Mouse (Mus musculus): ENCODE data around the gene Wdcp. TPM values are rescaled to one million over a fixed set of nuclear protein-coding genes. Genes with fewer than 3 reads are reported as not detected.
"Not testable (repeated sequence)": the region's sequence is repeated elsewhere in the genome, so short reads cannot be mapped to it uniquely, and the experiment has no call there.

Gene Wdcp
- polyA plus RNA-seq, 1 experiment = 7.7 TPM

DNA sequence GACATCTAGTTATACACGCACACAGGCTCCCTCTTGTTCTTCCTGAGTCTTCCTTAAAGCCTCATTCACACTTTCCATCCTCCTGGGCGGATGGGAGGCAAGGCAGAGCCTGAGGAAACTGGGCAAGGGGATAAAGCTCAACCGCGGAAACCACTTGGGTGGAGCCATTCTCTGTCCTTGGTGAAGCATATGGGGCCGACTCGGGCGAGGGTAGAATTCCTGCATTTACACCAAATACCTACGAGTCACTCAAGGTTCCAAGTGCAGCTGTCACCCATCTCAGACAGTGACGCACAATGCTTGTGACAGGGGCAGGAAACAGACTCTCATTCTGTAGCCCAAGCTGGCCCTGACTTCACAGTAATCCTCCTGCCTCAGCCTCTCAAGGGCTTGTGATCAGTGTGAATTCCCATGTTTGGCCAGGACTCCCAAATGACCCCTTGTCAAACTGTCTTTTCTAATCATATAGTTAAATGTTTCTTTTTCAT is 35.2 kb downstream of the Wdcp start:
- Histone ChIP-seq H3K4me3 (ENCODE audit: insufficient read depth, low read depth, low read length) (no peak overlapping the region), H3K4me1 (ENCODE audit: control insufficient read depth, insufficient read depth, low read length) (0 out of 2 replicates have a peak, but pooled peaks cover 3% of the 10 kb centered on the region), H3K27me3 (replicated peaks; ENCODE audit: control insufficient read depth, insufficient read depth, low read length) (no peaks in the 10 kb centered on the region), H3K36me3 (ENCODE audit: control insufficient read depth, insufficient read depth, low read length) (peaks cover 5% of the 10 kb centered on the region), H3K27ac (ENCODE audit: insufficient read depth, low read depth, low read length) (no peak overlapping the region)
- TF ChIP-seq CTCF (conservative IDR thresholded peaks at IDR 0.05; ENCODE audit: insufficient read depth, insufficient read length, low read depth, low read length) (no peak), POLR2A (IDR thresholded peaks at IDR 0.05; ENCODE audit: low read depth, low read length) (no peak)
- 90% methylated on average over 9 of the region's 9 CpGs for WGBS
- DNase-seq = no peak

DNA sequence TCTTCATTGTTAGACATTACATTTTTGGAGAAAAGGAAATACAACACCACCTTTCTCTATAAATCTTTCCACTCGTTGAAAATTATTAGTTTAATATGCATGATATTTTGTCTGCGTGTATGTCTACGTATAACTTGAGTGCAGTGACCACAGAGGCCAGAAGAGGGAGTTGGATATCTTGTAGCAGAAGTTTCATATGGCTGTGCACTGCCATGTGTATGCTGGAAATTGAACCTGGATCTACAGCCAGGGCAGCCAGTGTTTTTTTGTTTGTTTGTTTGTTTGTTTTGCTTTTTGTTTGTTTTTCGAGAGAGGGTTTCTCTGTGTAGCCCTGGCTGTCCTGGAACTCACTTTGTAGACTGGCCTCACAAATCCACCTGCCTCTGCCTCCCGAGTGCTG is 35.9 kb downstream of the Wdcp start:
- Histone ChIP-seq H3K4me3 (ENCODE audit: insufficient read depth, low read depth, low read length) (no peak overlapping the region), H3K36me3 (ENCODE audit: control insufficient read depth, insufficient read depth, low read length) (peaks cover 5% of the 10 kb centered on the region), H3K27ac (ENCODE audit: insufficient read depth, low read depth, low read length) (no peak overlapping the region), H3K27me3 (replicated peaks; ENCODE audit: control insufficient read depth, insufficient read depth, low read length) (no peaks in the 10 kb centered on the region), H3K4me1 (ENCODE audit: control insufficient read depth, insufficient read depth, low read length) (0 out of 2 replicates have a peak, but pooled peaks cover 3% of the 10 kb centered on the region)
- TF ChIP-seq POLR2A (IDR thresholded peaks at IDR 0.05; ENCODE audit: low read depth, low read length) (no peak), CTCF (conservative IDR thresholded peaks at IDR 0.05; ENCODE audit: insufficient read depth, insufficient read length, low read depth, low read length) (no peak)
- peak; percentile 49 for DNase-seq
- 92% methylated on average over 5 of the region's 5 CpGs for WGBS

DNA sequence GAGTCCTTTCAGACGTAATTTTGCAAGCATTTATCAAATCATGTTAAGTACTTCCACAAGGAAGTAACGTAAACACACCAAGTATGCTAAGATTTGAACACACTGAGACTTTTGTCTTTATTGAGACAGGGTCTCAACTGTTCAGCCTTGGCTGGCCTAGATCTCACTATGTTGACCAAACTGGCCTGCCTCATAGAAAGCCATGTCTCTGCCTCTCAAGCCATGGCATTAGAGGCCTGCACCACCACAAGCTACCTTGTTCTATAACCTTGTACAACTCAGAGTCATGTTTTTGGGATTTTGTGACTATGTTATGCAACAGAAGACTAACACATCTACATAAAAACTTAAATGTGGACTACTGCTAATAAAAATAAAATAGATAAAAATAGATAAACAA is 39.0 kb downstream of the Wdcp start:
- Histone ChIP-seq H3K27ac (ENCODE audit: insufficient read depth, low read depth, low read length) (no peak overlapping the region), H3K4me3 (ENCODE audit: insufficient read depth, low read depth, low read length) (no peak overlapping the region), H3K36me3 (ENCODE audit: control insufficient read depth, insufficient read depth, low read length) (peaks cover 5% of the 10 kb centered on the region), H3K27me3 (replicated peaks; ENCODE audit: control insufficient read depth, insufficient read depth, low read length) (no peaks in the 10 kb centered on the region), H3K4me1 (ENCODE audit: control insufficient read depth, insufficient read depth, low read length) (no peaks in the 10 kb centered on the region)
- no peak for DNase-seq
- 94% methylated on average over 2 of the region's 2 CpGs for WGBS
- no peak for TF ChIP-seq CTCF (conservative IDR thresholded peaks at IDR 0.05; ENCODE audit: insufficient read depth, insufficient read length, low read depth, low read length)

DNA sequence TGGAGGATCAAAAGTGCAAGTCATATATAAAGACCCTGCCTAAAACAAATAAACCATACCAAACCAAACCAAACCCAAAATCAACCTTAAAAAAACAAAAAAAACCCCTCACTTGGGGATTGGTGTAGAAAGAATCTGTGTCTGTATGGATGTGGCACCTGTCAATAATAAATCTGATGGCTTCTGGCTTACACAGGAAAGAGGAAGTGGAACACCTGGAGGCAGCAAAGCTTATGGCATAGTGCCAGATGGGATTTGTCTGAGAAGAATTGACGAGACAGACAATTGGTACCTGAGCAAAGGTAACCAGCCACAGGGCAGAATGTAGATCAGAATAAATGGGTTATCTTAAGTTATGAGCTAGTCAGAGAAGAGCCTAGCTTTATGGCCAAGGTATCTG is 42.0 kb downstream of the Wdcp start:
- DNase-seq = no peak
- Histone ChIP-seq H3K4me3 (ENCODE audit: insufficient read depth, low read depth, low read length) (no peak overlapping the region), H3K4me1 (ENCODE audit: control insufficient read depth, insufficient read depth, low read length) (no peaks in the 10 kb centered on the region), H3K27ac (ENCODE audit: insufficient read depth, low read depth, low read length) (no peak overlapping the region), H3K36me3 (ENCODE audit: control insufficient read depth, insufficient read depth, low read length) (peaks cover 7% of the 10 kb centered on the region), H3K27me3 (replicated peaks; ENCODE audit: control insufficient read depth, insufficient read depth, low read length) (no peaks in the 10 kb centered on the region)
- TF ChIP-seq POLR2A (IDR thresholded peaks at IDR 0.05; ENCODE audit: low read depth, low read length) (no peak), CTCF (conservative IDR thresholded peaks at IDR 0.05; ENCODE audit: insufficient read depth, insufficient read length, low read depth, low read length) (no peak)
- WGBS = 30% methylated on average over 1 of the region's 1 CpGs

DNA sequence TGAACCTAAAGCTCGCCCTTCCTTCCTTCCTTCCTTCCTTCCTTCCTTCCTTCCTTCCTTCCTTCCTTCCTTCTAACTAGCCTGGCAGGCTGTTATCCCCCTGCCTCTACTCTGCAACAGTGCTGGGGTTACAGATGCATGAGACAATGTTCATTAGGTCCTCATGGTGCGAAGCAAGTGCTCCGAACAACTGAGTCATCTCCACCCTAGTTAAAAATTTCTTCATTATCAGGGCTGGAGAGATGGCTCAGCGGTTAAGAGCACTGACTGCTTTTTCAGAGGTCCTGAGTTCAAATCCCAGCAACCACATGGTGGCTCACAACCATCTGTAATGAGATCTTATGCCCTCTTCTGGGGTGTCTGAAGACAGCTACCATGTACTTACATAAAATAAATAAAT is 43.5 kb downstream of the Wdcp start:
- H3K4me3 ChIP-seq (ENCODE audit: insufficient read depth, low read depth, low read length); H3K27me3 ChIP-seq (replicated peaks; ENCODE audit: control insufficient read depth, insufficient read depth, low read length); H3K36me3 ChIP-seq (ENCODE audit: control insufficient read depth, insufficient read depth, low read length); H3K27ac ChIP-seq (ENCODE audit: insufficient read depth, low read depth, low read length); H3K4me1 ChIP-seq (ENCODE audit: control insufficient read depth, insufficient read depth, low read length); DNase-seq: not testable (repeated sequence)
- 98% methylated on average over 4 of the region's 4 CpGs for WGBS

DNA sequence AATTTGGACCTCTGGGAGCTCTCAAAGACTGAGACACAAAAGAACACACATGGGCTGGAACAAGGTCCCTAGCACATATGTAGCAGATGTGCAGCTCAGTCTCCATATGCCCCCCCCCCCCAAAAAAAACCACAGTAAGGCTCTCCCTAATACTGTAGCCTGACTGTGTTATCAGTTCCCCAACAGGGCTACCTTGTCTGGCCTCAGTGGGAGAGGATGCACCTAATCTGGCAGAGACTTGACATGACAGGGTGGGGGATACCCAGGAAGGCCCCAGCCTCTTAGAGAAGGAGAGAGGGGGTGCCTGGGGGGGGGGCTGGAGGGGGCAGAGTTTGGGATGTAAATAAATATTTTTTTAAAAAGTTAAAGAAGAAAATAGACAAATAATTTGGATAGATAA is 45.6 kb downstream of the Wdcp start:
- DNase-seq = no peak
- Histone ChIP-seq H3K27me3 (replicated peaks; ENCODE audit: control insufficient read depth, insufficient read depth, low read length) (no peaks in the 10 kb centered on the region), H3K27ac (ENCODE audit: insufficient read depth, low read depth, low read length) (no peak overlapping the region), H3K4me1 (ENCODE audit: control insufficient read depth, insufficient read depth, low read length) (no peaks in the 10 kb centered on the region), H3K36me3 (ENCODE audit: control insufficient read depth, insufficient read depth, low read length) (peaks cover 8% of the 10 kb centered on the region), H3K4me3 (ENCODE audit: insufficient read depth, low read depth, low read length) (no peak overlapping the region)
- TF ChIP-seq POLR2A (IDR thresholded peaks at IDR 0.05; ENCODE audit: low read depth, low read length) = no peak

DNA sequence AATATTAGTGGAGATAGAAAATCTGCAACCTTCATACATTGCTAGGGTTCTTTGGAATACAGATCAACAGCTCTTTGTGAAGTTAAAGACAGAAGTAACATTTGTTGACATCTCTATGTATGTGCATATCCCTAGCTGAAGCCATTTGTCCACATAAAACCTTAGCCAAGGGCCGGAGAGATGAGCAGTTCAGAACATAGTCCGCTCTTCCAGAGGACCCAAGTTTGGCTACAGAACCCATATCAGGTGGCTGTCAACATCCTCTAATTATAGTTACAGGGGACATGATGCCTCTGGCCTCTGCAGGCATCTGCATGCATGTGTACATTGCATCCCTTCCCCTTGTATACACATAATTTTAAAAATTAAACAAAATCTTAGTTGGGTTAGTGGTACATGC is 46.1 kb downstream of the Wdcp start:
- no peak for DNase-seq
- WGBS = 96% methylated on average over 2 of the region's 2 CpGs
- H3K27me3 ChIP-seq (replicated peaks; ENCODE audit: control insufficient read depth, insufficient read depth, low read length) = no peaks in the 10 kb centered on the region
- no peaks in the 10 kb centered on the region for H3K4me1 ChIP-seq (ENCODE audit: control insufficient read depth, insufficient read depth, low read length)
- peaks cover 8% of the 10 kb centered on the region for H3K36me3 ChIP-seq (ENCODE audit: control insufficient read depth, insufficient read depth, low read length)
- TF ChIP-seq CTCF (conservative IDR thresholded peaks at IDR 0.05; ENCODE audit: insufficient read depth, insufficient read length, low read depth, low read length) (no peak), POLR2A (IDR thresholded peaks at IDR 0.05; ENCODE audit: low read depth, low read length) (no peak)
- no peak overlapping the region for H3K4me3 ChIP-seq (ENCODE audit: insufficient read depth, low read depth, low read length)
- no peak overlapping the region for H3K27ac ChIP-seq (ENCODE audit: insufficient read depth, low read depth, low read length)

DNA sequence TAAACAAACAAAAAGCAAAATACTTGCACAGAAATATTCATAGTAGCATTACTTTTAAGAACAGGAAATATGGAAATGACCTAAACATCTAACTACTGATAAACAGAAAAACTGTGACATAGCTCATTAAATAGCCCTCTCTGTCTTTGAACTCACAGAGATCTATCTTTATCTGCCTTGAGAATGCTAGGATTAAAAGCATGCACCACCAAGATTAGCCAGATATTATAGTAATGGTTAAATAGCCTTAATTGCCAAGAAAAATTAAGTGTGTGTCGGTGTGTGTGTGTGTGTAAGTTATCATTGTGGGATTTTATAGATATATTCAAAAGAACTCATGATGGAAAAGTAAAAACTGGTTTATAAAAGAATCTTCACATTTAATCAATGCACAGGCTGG is 46.8 kb downstream of the Wdcp start:
- H3K4me1 ChIP-seq (ENCODE audit: control insufficient read depth, insufficient read depth, low read length) = no peaks in the 10 kb centered on the region
- no peak for DNase-seq
- H3K4me3 ChIP-seq (ENCODE audit: insufficient read depth, low read depth, low read length) = no peak overlapping the region
- 98% methylated on average over 1 of the region's 1 CpGs for WGBS
- H3K27me3 ChIP-seq (replicated peaks; ENCODE audit: control insufficient read depth, insufficient read depth, low read length) = no peaks in the 10 kb centered on the region
- peaks cover 8% of the 10 kb centered on the region for H3K36me3 ChIP-seq (ENCODE audit: control insufficient read depth, insufficient read depth, low read length)
- TF ChIP-seq CTCF (conservative IDR thresholded peaks at IDR 0.05; ENCODE audit: insufficient read depth, insufficient read length, low read depth, low read length) (no peak), POLR2A (IDR thresholded peaks at IDR 0.05; ENCODE audit: low read depth, low read length) (no peak)
- H3K27ac ChIP-seq (ENCODE audit: insufficient read depth, low read depth, low read length) = no peak overlapping the region
